Mouse (Mus musculus): ENCODE measurements around the gene Kcnip4. TPM values are rescaled to one million over a fixed set of nuclear protein-coding genes. Genes with fewer than 3 reads are reported as not detected.

Gene Kcnip4
- polyA plus RNA-seq, 1 experiment from 2014 or later = 4.5 TPM

GRCm38 (mm10) chr5:49298654-49299053 is 226.1 kb downstream of the Kcnip4 start:
- no peak for ATAC-seq (replicated peaks; ENCODE audit: low FRiP score, low TSS enrichment, low read depth)
- H3K9me3 ChIP-seq (ENCODE audit: control insufficient read depth, low read length) = no peaks in the 10 kb centered on the region
- no peak overlapping the region for H3K4me3 ChIP-seq (ENCODE audit: low read depth, low read length)
- no peak for DNase-seq (ENCODE audit: low spot score)
- H3K4me2 ChIP-seq (ENCODE audit: low read length) = no peak overlapping the region
- H3K4me1 ChIP-seq (replicated peaks; ENCODE audit: control insufficient read depth, insufficient read depth, low read length) = no peaks in the 10 kb centered on the region
- H3K36me3 ChIP-seq (ENCODE audit: control insufficient read depth, insufficient read depth, low read length) = no peaks in the 10 kb centered on the region
- H3K27ac ChIP-seq (ENCODE audit: low read depth) = no peak overlapping the region
- H3K9ac ChIP-seq (ENCODE audit: low read length) = no peak overlapping the region
- no peaks in the 10 kb centered on the region for H3K27me3 ChIP-seq (replicated peaks; ENCODE audit: control insufficient read depth, insufficient read depth, low read length)
- 80% methylated on average over 4 of the region's 4 CpGs for WGBS

- Histone ChIP-seq H3K27ac (ENCODE audit: low read depth) (no peak overlapping the region), H3K9ac (ENCODE audit: low read length) (no peak overlapping the region), H3K36me3 (ENCODE audit: control insufficient read depth, insufficient read depth, low read length) (no peaks in the 10 kb centered on the region), H3K27me3 (replicated peaks; ENCODE audit: control insufficient read depth, insufficient read depth, low read length) (no peaks in the 10 kb centered on the region), H3K4me1 (replicated peaks; ENCODE audit: control insufficient read depth, insufficient read depth, low read length) (no peaks in the 10 kb centered on the region), H3K4me2 (ENCODE audit: low read length) (no peak overlapping the region), H3K4me3 (ENCODE audit: low read depth, low read length) (no peak overlapping the region), H3K9me3 (ENCODE audit: control insufficient read depth, low read length) (no peaks in the 10 kb centered on the region)
- ATAC-seq (replicated peaks; ENCODE audit: low FRiP score, low TSS enrichment, low read depth) (no peak), DNase-seq (ENCODE audit: low spot score) (no peak)
- WGBS = 86% methylated on average over 2 of the region's 2 CpGs
Measured at GRCm38 (mm10) chr5:49292421-49292820, 232.3 kb downstream of the Kcnip4 start.

- Histone ChIP-seq H3K9me3 (ENCODE audit: control insufficient read depth, low read length) (no peaks in the 10 kb centered on the region), H3K9ac (ENCODE audit: low read length) (no peak overlapping the region), H3K27me3 (replicated peaks; ENCODE audit: control insufficient read depth, insufficient read depth, low read length) (no peaks in the 10 kb centered on the region), H3K27ac (ENCODE audit: low read depth) (no peak overlapping the region), H3K4me3 (ENCODE audit: low read depth, low read length) (no peak overlapping the region), H3K36me3 (ENCODE audit: control insufficient read depth, insufficient read depth, low read length) (no peaks in the 10 kb centered on the region), H3K4me1 (replicated peaks; ENCODE audit: control insufficient read depth, insufficient read depth, low read length) (no peaks in the 10 kb centered on the region), H3K4me2 (ENCODE audit: low read length) (no peak overlapping the region)
- no peak for DNase-seq (ENCODE audit: low spot score)
- ATAC-seq (replicated peaks; ENCODE audit: low FRiP score, low TSS enrichment, low read depth) = no peak
- 81% methylated on average over 3 of the region's 3 CpGs for WGBS
Measured at GRCm38 (mm10) chr5:49291801-49292200, 232.9 kb downstream of the Kcnip4 start.

GRCm38 (mm10) chr5:49285455-49286135 is 239.1 kb downstream of the Kcnip4 start:
- WGBS = 22% methylated on average over 12 of the region's 12 CpGs
- peak; percentile 58 for DNase-seq (ENCODE audit: low spot score)
- H3K9ac ChIP-seq (ENCODE audit: low read length) = no peak overlapping the region
- no peaks in the 10 kb centered on the region for H3K36me3 ChIP-seq (ENCODE audit: control insufficient read depth, insufficient read depth, low read length)
- H3K27me3 ChIP-seq (replicated peaks; ENCODE audit: control insufficient read depth, insufficient read depth, low read length) = no peaks in the 10 kb centered on the region
- H3K4me1 ChIP-seq (replicated peaks; ENCODE audit: control insufficient read depth, insufficient read depth, low read length) = peaks cover 4% of the 10 kb centered on the region; the same call in 1 of the 2 replicates
- H3K27ac ChIP-seq (ENCODE audit: low read depth) = no peak overlapping the region
- H3K4me3 ChIP-seq (ENCODE audit: low read depth, low read length) = 0 out of 2 replicates have a peak overlapping the region, but pooled peaks have one; percentile 3
- H3K9me3 ChIP-seq (ENCODE audit: control insufficient read depth, low read length) = no peaks in the 10 kb centered on the region
- 0 out of 2 replicates have a peak, but pooled peaks have one; percentile 32 for ATAC-seq (replicated peaks; ENCODE audit: low FRiP score, low TSS enrichment, low read depth)
- H3K4me2 ChIP-seq (ENCODE audit: low read length) = peak overlapping the region; percentile 36

- 0 out of 2 replicates have a peak overlapping the region, but pooled peaks have one; percentile 3 for H3K4me3 ChIP-seq (ENCODE audit: low read depth, low read length)
- DNase-seq (ENCODE audit: low spot score) (no peak), ATAC-seq (replicated peaks; ENCODE audit: low FRiP score, low TSS enrichment, low read depth) (no peak)
- H3K9me3 ChIP-seq (ENCODE audit: control insufficient read depth, low read length) = no peaks in the 10 kb centered on the region
- peak overlapping the region; percentile 36 for H3K4me2 ChIP-seq (ENCODE audit: low read length)
- H3K27ac ChIP-seq (ENCODE audit: low read depth) = no peak overlapping the region
- H3K9ac ChIP-seq (ENCODE audit: low read length) = 0 out of 2 replicates have a peak overlapping the region, but pooled peaks have one; percentile 20
- no peaks in the 10 kb centered on the region for H3K27me3 ChIP-seq (replicated peaks; ENCODE audit: control insufficient read depth, insufficient read depth, low read length)
- H3K4me1 ChIP-seq (replicated peaks; ENCODE audit: control insufficient read depth, insufficient read depth, low read length) = peaks cover 4% of the 10 kb centered on the region; the same call in 1 of the 2 replicates
- 58% methylated on average over 6 of the region's 6 CpGs for WGBS
- no peaks in the 10 kb centered on the region for H3K36me3 ChIP-seq (ENCODE audit: control insufficient read depth, insufficient read depth, low read length)
Measured at GRCm38 (mm10) chr5:49284776-49285175, 239.9 kb downstream of the Kcnip4 start.

GRCm38 (mm10) chr5:49283403-49283802 is 241.3 kb downstream of the Kcnip4 start:
- no peak for DNase-seq (ENCODE audit: low spot score)
- no peak overlapping the region for H3K27ac ChIP-seq (ENCODE audit: low read depth)
- no peak overlapping the region for H3K4me2 ChIP-seq (ENCODE audit: low read length)
- WGBS = 66% methylated on average over 5 of the region's 5 CpGs
- H3K9ac ChIP-seq (ENCODE audit: low read length) = no peak overlapping the region
- no peak overlapping the region for H3K4me3 ChIP-seq (ENCODE audit: low read depth, low read length)
- H3K9me3 ChIP-seq (ENCODE audit: control insufficient read depth, low read length) = no peaks in the 10 kb centered on the region
- H3K27me3 ChIP-seq (replicated peaks; ENCODE audit: control insufficient read depth, insufficient read depth, low read length) = no peaks in the 10 kb centered on the region
- no peaks in the 10 kb centered on the region for H3K36me3 ChIP-seq (ENCODE audit: control insufficient read depth, insufficient read depth, low read length)
- peaks cover 4% of the 10 kb centered on the region; the same call in 1 of the 2 replicates for H3K4me1 ChIP-seq (replicated peaks; ENCODE audit: control insufficient read depth, insufficient read depth, low read length)
- no peak for ATAC-seq (replicated peaks; ENCODE audit: low FRiP score, low TSS enrichment, low read depth)

GRCm38 (mm10) chr5:49271864-49272263 is 252.8 kb downstream of the Kcnip4 start:
- Histone ChIP-seq H3K27ac (ENCODE audit: low read depth) (no peak overlapping the region), H3K4me2 (ENCODE audit: low read length) (no peak overlapping the region), H3K9ac (ENCODE audit: low read length) (no peak overlapping the region), H3K9me3 (ENCODE audit: control insufficient read depth, low read length) (no peaks in the 10 kb centered on the region), H3K4me3 (ENCODE audit: low read depth, low read length) (no peak overlapping the region), H3K4me1 (replicated peaks; ENCODE audit: control insufficient read depth, insufficient read depth, low read length) (no peaks in the 10 kb centered on the region), H3K27me3 (replicated peaks; ENCODE audit: control insufficient read depth, insufficient read depth, low read length) (no peaks in the 10 kb centered on the region), H3K36me3 (ENCODE audit: control insufficient read depth, insufficient read depth, low read length) (no peaks in the 10 kb centered on the region)
- ATAC-seq (replicated peaks; ENCODE audit: low FRiP score, low TSS enrichment, low read depth) (no peak), DNase-seq (ENCODE audit: low spot score) (no peak)

GRCm38 (mm10) chr5:49268807-49269206 is 255.9 kb downstream of the Kcnip4 start:
- WGBS = 89% methylated on average over 8 of the region's 8 CpGs
- Histone ChIP-seq H3K27ac (ENCODE audit: low read depth) (no peak overlapping the region), H3K36me3 (ENCODE audit: control insufficient read depth, insufficient read depth, low read length) (no peaks in the 10 kb centered on the region), H3K9ac (ENCODE audit: low read length) (no peak overlapping the region), H3K4me3 (ENCODE audit: low read depth, low read length) (no peak overlapping the region), H3K27me3 (replicated peaks; ENCODE audit: control insufficient read depth, insufficient read depth, low read length) (no peaks in the 10 kb centered on the region), H3K4me2 (ENCODE audit: low read length) (no peak overlapping the region), H3K4me1 (replicated peaks; ENCODE audit: control insufficient read depth, insufficient read depth, low read length) (no peaks in the 10 kb centered on the region), H3K9me3 (ENCODE audit: control insufficient read depth, low read length) (no peaks in the 10 kb centered on the region)
- DNase-seq (ENCODE audit: low spot score) (no peak), ATAC-seq (replicated peaks; ENCODE audit: low FRiP score, low TSS enrichment, low read depth) (no peak)

- no peak for DNase-seq (ENCODE audit: low spot score)
- Histone ChIP-seq H3K4me3 (ENCODE audit: low read depth, low read length) (no peak overlapping the region), H3K36me3 (ENCODE audit: control insufficient read depth, insufficient read depth, low read length) (no peaks in the 10 kb centered on the region), H3K27me3 (replicated peaks; ENCODE audit: control insufficient read depth, insufficient read depth, low read length) (no peaks in the 10 kb centered on the region), H3K9me3 (ENCODE audit: control insufficient read depth, low read length) (no peaks in the 10 kb centered on the region), H3K9ac (ENCODE audit: low read length) (no peak overlapping the region), H3K27ac (ENCODE audit: low read depth) (no peak overlapping the region), H3K4me1 (replicated peaks; ENCODE audit: control insufficient read depth, insufficient read depth, low read length) (no peaks in the 10 kb centered on the region), H3K4me2 (ENCODE audit: low read length) (no peak overlapping the region)
- WGBS = 91% methylated on average over 4 of the region's 4 CpGs
- no peak for ATAC-seq (replicated peaks; ENCODE audit: low FRiP score, low TSS enrichment, low read depth)
Measured at GRCm38 (mm10) chr5:49259356-49259755, 265.4 kb downstream of the Kcnip4 start.
